Mouse (Mus musculus) CH12.LX (cell line): ENCODE measurements around the gene Serpinb9. TPM values are rescaled to one million over a fixed set of nuclear protein-coding genes. Genes with fewer than 3 reads are reported as not detected.
"Not testable (repeated sequence)": the region's sequence is repeated elsewhere in the genome, so short reads cannot be mapped to it uniquely, and the experiment has no call there.

Source experiments
- DNase-seq: peaks from one replicate; pipeline ENCODE4 v3.0.0-alpha.2; 2013; ENCODE audit errors: extremely low read depth
- H3K27ac ChIP-seq: 2 replicates; pipeline ENCODE4 v1.5.1; 2012; ENCODE audit warnings: low read depth, mild to moderate bottlenecking, control low read depth, moderate library complexity; ENCODE audit not compliant: insufficient read depth
- H3K27me3 ChIP-seq: replicated peaks from 2 replicates; pipeline ENCODE3; 2012; ENCODE audit warnings: inconsistent platforms
- H3K36me3 ChIP-seq, 2 experiments: replicated peaks in 1 of 2; 2 replicates each; pipeline versions ENCODE3 to v1.6.1; 2012; ENCODE audit warnings: inconsistent platforms in 1 of 2, low read length in 1 of 2, mild to moderate bottlenecking in 1 of 2, mixed read lengths in 1 of 2, moderate library complexity in 1 of 2; ENCODE audit not compliant: control insufficient read depth in 1 of 2, insufficient read depth in 1 of 2
- H3K4me1 ChIP-seq, 2 experiments: 2 replicates each; pipeline ENCODE4 v1.6.1; 2012; ENCODE audit warnings: inconsistent platforms in 1 of 2, moderate library complexity in 1 of 2; ENCODE audit not compliant: insufficient read depth in 2 of 2, control insufficient read depth in 1 of 2
- H3K4me2 ChIP-seq: 2 replicates; pipeline ENCODE4 v1.6.1; 2012; ENCODE audit warnings: low read depth, mild to moderate bottlenecking, control low read depth; ENCODE audit not compliant: poor library complexity, insufficient read depth, severe bottlenecking
- H3K4me3 ChIP-seq, 3 experiments: fragments of 150-350 bp in 1 of 3; sonication (generic) in 1 of 3; replicated peaks in 1 of 3; 2 replicates each; pipeline versions ENCODE3 to v1.5.1; 2011 to 2012; ENCODE audit warnings: low read depth in 2 of 3, low read length in 2 of 3, mild to moderate bottlenecking in 2 of 3, moderate library complexity in 2 of 3, control low read depth in 1 of 3, improper control_type of control experiment in 1 of 3, inconsistent platforms in 1 of 3, mixed read lengths in 1 of 3; ENCODE audit not compliant: poor library complexity in 1 of 3
- H3K79me2 ChIP-seq: replicated peaks from 2 replicates; pipeline ENCODE4 v1.6.1; 2012; ENCODE audit warnings: mild to moderate bottlenecking, moderate library complexity; ENCODE audit not compliant: control insufficient read depth, poor library complexity, insufficient read depth, severe bottlenecking; ENCODE audit errors: extremely low read depth
- H3K9ac ChIP-seq: 2 replicates; pipeline ENCODE4 v1.6.1; 2012; ENCODE audit warnings: low read depth, mild to moderate bottlenecking, control low read depth, moderate library complexity; ENCODE audit not compliant: insufficient read depth
- H3K9me3 ChIP-seq: replicated peaks from 2 replicates; pipeline ENCODE3; 2012; ENCODE audit warnings: low read length, inconsistent platforms, mixed read lengths
- CTCF ChIP-seq, 2 experiments: IDR thresholded peaks in 1 of 2; conservative IDR thresholded peaks in 1 of 2; 2 replicates each; pipeline ENCODE4 v1.5.1; 2011 to 2012; ENCODE audit warnings: low read depth in 2 of 2, low read length in 2 of 2, improper control_type of control experiment in 1 of 2, inconsistent platforms in 1 of 2, mild to moderate bottlenecking in 1 of 2, moderate library complexity in 1 of 2
- E2F4 ChIP-seq: IDR thresholded peaks from 2 replicates; pipeline ENCODE4 v1.6.1; 2011; ENCODE audit warnings: low read depth, low read length, improper control_type of control experiment; ENCODE audit not compliant: insufficient replicate concordance
- EP300 ChIP-seq: IDR thresholded peaks from 2 replicates; pipeline ENCODE4 v1.6.1; 2011; ENCODE audit warnings: low read length, improper control_type of control experiment
- IRF4 ChIP-seq: IDR thresholded peaks from 2 replicates; pipeline ENCODE4 v1.6.1; 2014; ENCODE audit warnings: low read depth, mild to moderate bottlenecking, inconsistent platforms, low read length, improper control_type of control experiment
- NRF1 ChIP-seq: IDR thresholded peaks from 2 replicates; pipeline ENCODE4 v1.6.1; 2014; ENCODE audit warnings: low read depth, mild to moderate bottlenecking, inconsistent platforms, low read length, improper control_type of control experiment, moderate library complexity
- SIN3A ChIP-seq: IDR thresholded peaks from 2 replicates; pipeline ENCODE4 v1.6.1; 2012; ENCODE audit warnings: low read length, improper control_type of control experiment, inconsistent platforms
- SMC3 ChIP-seq: IDR thresholded peaks from 2 replicates; pipeline ENCODE4 v1.6.1; 2011; ENCODE audit warnings: low read depth, low read length, improper control_type of control experiment
- UBTF ChIP-seq: IDR thresholded peaks from 2 replicates; pipeline ENCODE4 v1.6.1; 2012; ENCODE audit warnings: low read depth, mild to moderate bottlenecking, inconsistent platforms, low read length, improper control_type of control experiment, moderate library complexity
- ZKSCAN1 ChIP-seq: IDR thresholded peaks from 2 replicates; pipeline ENCODE4 v1.6.1; 2012; ENCODE audit warnings: low read depth, inconsistent platforms, low read length, improper control_type of control experiment, borderline replicate concordance
- ZMIZ1 ChIP-seq: IDR thresholded peaks from 2 replicates; pipeline ENCODE4 v1.6.1; 2012; ENCODE audit warnings: low read depth, mild to moderate bottlenecking, inconsistent platforms, low read length, improper control_type of control experiment
- ZNF384 ChIP-seq: IDR thresholded peaks from 2 replicates; pipeline ENCODE4 v1.6.1; 2012; ENCODE audit warnings: low read depth, low read length, improper control_type of control experiment, inconsistent platforms
- dilution Hi-C: fragments of 300-500 bp; cut with MboI; formaldehyde crosslinking; loops from 2 replicates; pipeline ENCODE4 v1.14.3; 2020; ENCODE audit warnings: low sequenced_read_pairs; ENCODE audit not compliant: extremely low pct_unique_long_range_greater_than_20kb, extremely low pct_ligation_motif_present
- in situ Hi-C: fragments of 300-500 bp; cut with MboI; formaldehyde crosslinking; loops from 3 replicates; pipeline ENCODE4 v1.14.3; 2019; ENCODE audit warnings: low sequenced_read_pairs, low pct_ligation_motif_present, low pct_unique_long_range_greater_than_20kb, mixed read lengths
- polyA plus RNA-seq: library from polyadenylated mRNA; unstranded; fragments of >175 nt; gene quantifications from 2 replicates; pipeline ENCODE4 v1.2.1, GENCODE M21; 2012; ENCODE audit warnings: low read depth; ENCODE audit not compliant: insufficient read length
- total RNA-seq, 2 experiments: library from RNA; depleted of rRNA; stranded (reverse); fragments of 300-350 nt in 1 of 2; fragments of >200 nt in 1 of 2; gene quantifications; 2 replicates each; pipeline ENCODE4 v1.2.3; 2012 to 2014

The Serpinb9 gene
- total and polyA plus RNA-seq, 3 experiments: 3.5 to 14.6 (median 12.1) TPM

DNA sequence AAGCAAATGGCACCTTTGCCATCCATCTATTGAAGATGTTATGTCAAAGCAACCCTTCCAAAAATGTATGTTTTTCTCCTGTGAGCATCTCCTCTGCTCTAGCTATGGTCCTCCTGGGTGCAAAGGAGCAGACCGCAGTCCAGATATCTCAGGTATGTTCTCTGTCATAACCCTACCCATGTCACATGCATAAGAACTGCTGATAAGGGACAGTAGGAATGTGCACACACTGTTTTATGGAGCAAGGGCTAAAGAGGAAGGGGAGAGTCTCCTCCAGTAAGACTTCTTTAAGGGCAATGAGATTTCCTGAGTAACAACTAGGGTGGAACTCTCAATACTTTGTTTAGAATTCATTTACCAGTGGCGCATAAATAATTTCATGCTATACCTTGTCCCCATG, 26.4 kb downstream of the Serpinb9 start:
- H3K9me3 ChIP-seq, H3K9ac ChIP-seq, H3K4me3 ChIP-seq, H3K4me1 ChIP-seq, DNase-seq, H3K79me2 ChIP-seq, H3K4me2 ChIP-seq, H3K36me3 ChIP-seq, in situ Hi-C loops, dilution Hi-C loops, H3K27me3 ChIP-seq, H3K27ac ChIP-seq: not testable (repeated sequence)

DNA sequence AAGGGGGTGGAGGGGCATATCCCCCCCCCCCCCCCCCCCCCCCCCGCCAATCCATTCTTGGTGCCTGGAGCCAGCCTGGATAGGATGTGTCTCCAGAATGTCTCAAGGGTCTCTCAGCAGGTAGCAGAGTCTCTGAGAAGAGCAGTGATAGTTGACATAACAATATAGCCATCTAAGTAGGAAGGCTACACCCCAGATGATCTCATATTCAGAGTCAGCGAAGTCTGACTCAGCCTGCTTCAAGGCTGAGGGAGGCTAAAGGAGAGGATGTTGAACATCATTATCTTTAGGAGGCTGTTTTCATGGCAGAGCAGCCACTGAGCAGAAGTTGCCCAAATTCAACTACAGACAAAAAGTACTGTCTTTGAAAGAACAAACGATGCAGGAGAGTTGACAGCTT, 27.2 kb downstream of the Serpinb9 start:
- no peak overlapping the region for H3K4me2 ChIP-seq
- H3K27me3 ChIP-seq: no peaks in the 10 kb centered on the region
- DNase-seq: no peak
- H3K9ac ChIP-seq: no peak overlapping the region
- dilution Hi-C loops (no loop called here), in situ Hi-C loops (no loop called here)
- no peak overlapping the region for H3K4me3 ChIP-seq
- H3K79me2 ChIP-seq: no peaks in the 10 kb centered on the region
- no peaks in the 10 kb centered on the region for H3K9me3 ChIP-seq
- H3K36me3 ChIP-seq: no peaks in the 10 kb centered on the region
- TF ChIP-seq ZNF384 (no peak), E2F4 (no peak), ZKSCAN1 (no peak), UBTF (no peak)
- H3K27ac ChIP-seq: no peak overlapping the region
- no peaks in the 10 kb centered on the region for H3K4me1 ChIP-seq

DNA sequence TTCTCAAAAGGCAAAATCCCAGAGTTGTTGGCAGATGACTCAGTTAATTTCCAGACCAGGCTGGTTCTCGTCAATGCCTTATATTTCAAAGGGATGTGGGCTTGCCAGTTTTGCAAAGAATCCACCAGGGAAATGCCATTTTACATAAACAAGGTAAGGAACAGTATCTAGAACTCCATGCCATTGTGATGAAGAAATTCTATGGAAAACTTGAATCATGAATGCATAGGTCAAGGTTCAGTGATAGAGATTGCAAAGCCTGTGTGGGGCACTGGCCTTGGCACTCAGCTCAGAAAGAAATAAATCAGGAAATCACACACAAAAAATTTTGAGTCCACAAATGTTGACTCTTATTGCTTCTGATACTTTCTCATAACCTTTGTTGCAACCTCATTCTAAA, 32.5 kb downstream of the Serpinb9 start:
- H3K4me2 ChIP-seq: no peak overlapping the region
- in situ Hi-C loops (no loop called here), dilution Hi-C loops (no loop called here)
- no peak overlapping the region for H3K27ac ChIP-seq
- TF ChIP-seq EP300 (no peak), SIN3A (no peak), SMC3 (no peak), IRF4 (no peak), ZMIZ1 (no peak), NRF1 (no peak), CTCF (conservative IDR thresholded peaks at IDR 0.05 in 1 of 2, IDR thresholded peaks at IDR 0.05 in 1 of 2; ENCODE audit: low read depth in 2 of 2, low read length in 2 of 2) (no peak)
- H3K9me3 ChIP-seq: peaks cover 4% of the 10 kb centered on the region
- no peaks in the 10 kb centered on the region for H3K4me1 ChIP-seq
- no peaks in the 10 kb centered on the region for H3K36me3 ChIP-seq
- DNase-seq: no peak
- no peaks in the 10 kb centered on the region for H3K79me2 ChIP-seq
- H3K9ac ChIP-seq: no peak overlapping the region
- no peak overlapping the region for H3K4me3 ChIP-seq
- no peaks in the 10 kb centered on the region for H3K27me3 ChIP-seq
